Mouse (Mus musculus) midbrain, embryonic 13.5 days (tissue): ENCODE results near the gene Kctd14. TPM values are rescaled to one million over a fixed set of nuclear protein-coding genes. Genes with fewer than 3 reads are reported as not detected.
"Not testable (repeated sequence)": the region's sequence is repeated elsewhere in the genome, so short reads cannot be mapped to it uniquely, and the experiment has no call there.

Source experiments
- ATAC-seq: fragments of 200-750 bp; cut with Nextera tagmentation; 2 replicates; pipeline ENCODE4 v1.8.0; 2017; ENCODE audit warnings: mild to moderate bottlenecking, moderate TSS enrichment, moderate library complexity
- H3K27ac ChIP-seq: fragments of 300-500 bp; sonication (generic); 2 replicates; pipeline ENCODE4 v1.5.1; 2015; ENCODE audit warnings: inconsistent platforms, mild to moderate bottlenecking, moderate library complexity
- H3K27me3 ChIP-seq: fragments of 300-500 bp; sonication (generic); 2 replicates; pipeline ENCODE4 v1.6.1; 2015; ENCODE audit warnings: mild to moderate bottlenecking, inconsistent platforms
- H3K36me3 ChIP-seq: fragments of 300-500 bp; sonication (generic); 2 replicates; pipeline ENCODE4 v1.6.1; 2015; ENCODE audit warnings: mild to moderate bottlenecking, inconsistent platforms
- H3K4me1 ChIP-seq: fragments of 300-500 bp; sonication (generic); replicated peaks from 2 replicates; pipeline ENCODE4 v1.6.1; 2015; ENCODE audit warnings: inconsistent platforms
- H3K4me2 ChIP-seq: fragments of 300-500 bp; sonication (generic); replicated peaks from 2 replicates; pipeline ENCODE4 v1.6.1; 2015; ENCODE audit warnings: moderate library complexity, mild to moderate bottlenecking, inconsistent platforms
- H3K4me3 ChIP-seq: fragments of 300-500 bp; sonication (generic); replicated peaks from 2 replicates; pipeline ENCODE4 v1.5.1; 2015; ENCODE audit warnings: mild to moderate bottlenecking, inconsistent platforms
- H3K9ac ChIP-seq: fragments of 300-500 bp; sonication (generic); replicated peaks from 2 replicates; pipeline ENCODE4 v1.6.1; 2015; ENCODE audit warnings: mild to moderate bottlenecking, inconsistent platforms
- H3K9me3 ChIP-seq: fragments of 300-500 bp; sonication (generic); 2 replicates; pipeline ENCODE4 v1.6.1; 2016; ENCODE audit warnings: mild to moderate bottlenecking, inconsistent platforms
- WGBS: fragments of 180-500 bp; shearing (Covaris S2); methylation state at CpG from one replicate; pipeline ENCODE4 v1.1.7; 2015; 5-methylcytosine and 5-hydroxymethylcytosine counted together
- polyA plus RNA-seq: library from polyadenylated mRNA; unstranded; fragments of >200 nt; fragmentation: Nextera tagmentation; extraction: Ambion mirVana; gene quantifications from 2 replicates; pipeline ENCODE4 v1.2.1, GENCODE M21; 2015

Kctd14 gene
- 1.5 and 1.6 TPM in 2 replicates for polyA plus RNA-seq

GRCm38 (mm10) chr7:97451023-97451422, at the start of gene Kctd14:
Gene Kctd14, plus strand, starts transcription at chr7:97451323.
- ATAC-seq, H3K27me3 ChIP-seq, H3K4me2 ChIP-seq, H3K9me3 ChIP-seq, H3K4me3 ChIP-seq, H3K36me3 ChIP-seq, H3K9ac ChIP-seq, H3K27ac ChIP-seq: not testable (repeated sequence)
- peaks cover 10% of the 10 kb centered on the region for H3K4me1 ChIP-seq
- WGBS, result 91% methylated on average over 2 of the region's 2 CpGs

- no peak overlapping the region for H3K27ac ChIP-seq
- H3K36me3 ChIP-seq, result peaks cover 54% of the 10 kb centered on the region
- no peak overlapping the region for H3K9ac ChIP-seq
- H3K4me1 ChIP-seq, result no peaks in the 10 kb centered on the region
- no peaks in the 10 kb centered on the region for H3K9me3 ChIP-seq
- WGBS, result 86% methylated on average over 10 of the region's 10 CpGs
- no peak overlapping the region for H3K4me2 ChIP-seq
- H3K27me3 ChIP-seq, result no peaks in the 10 kb centered on the region
- ATAC-seq, result no peak
- H3K4me3 ChIP-seq, result no peak overlapping the region
Observed at GRCm38 (mm10) chr7:97407145-97407544, 44.0 kb upstream of the Kctd14 start.

DNA sequence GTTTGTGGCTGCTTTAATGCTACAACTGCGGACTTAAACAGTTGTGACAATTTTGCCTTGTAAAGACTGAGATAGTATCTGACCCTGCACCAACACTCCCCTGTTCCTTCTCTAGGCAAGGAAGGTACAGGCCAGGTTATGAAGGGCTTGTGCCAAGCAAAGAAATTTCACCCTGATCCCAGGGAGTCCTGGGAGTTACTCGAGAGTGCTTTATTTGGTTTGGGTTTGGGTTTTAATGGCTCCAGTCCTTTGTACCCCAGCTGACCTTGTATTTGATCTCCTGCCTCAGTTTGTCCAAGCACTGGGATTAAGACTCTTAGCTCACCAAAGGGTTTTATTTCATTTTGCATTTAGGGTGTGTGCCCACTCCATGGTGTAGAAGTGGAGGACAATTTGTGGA, 40.0 kb upstream of the Kctd14 start:
- Histone ChIP-seq H3K4me1 (no peaks in the 10 kb centered on the region), H3K4me2 (no peak overlapping the region), H3K9me3 (no peaks in the 10 kb centered on the region), H3K9ac (no peak overlapping the region), H3K36me3 (peaks cover 54% of the 10 kb centered on the region), H3K27me3 (no peaks in the 10 kb centered on the region), H3K4me3 (no peak overlapping the region), H3K27ac (no peak overlapping the region)
- ATAC-seq, result no peak
- 94% methylated on average over 2 of the region's 2 CpGs for WGBS

DNA sequence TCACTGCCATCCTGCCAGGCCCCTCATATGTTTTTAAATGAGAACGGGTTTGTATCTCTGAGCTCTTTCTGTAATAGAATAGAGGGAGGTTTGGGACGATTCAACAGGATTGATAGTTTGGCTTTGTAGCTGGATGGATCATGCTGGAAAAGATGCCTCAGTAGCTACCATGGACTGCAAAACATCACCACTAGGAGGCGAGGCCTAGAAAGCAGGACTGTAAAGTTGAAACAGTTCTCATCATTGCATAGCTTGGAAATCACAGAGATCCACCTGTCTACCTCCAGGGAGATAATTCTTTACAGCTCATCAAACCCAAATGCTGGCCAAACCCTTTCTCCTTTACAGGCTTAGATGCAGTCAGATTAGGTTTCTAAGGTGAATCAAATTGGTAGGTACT, 39.5 kb upstream of the Kctd14 start:
- no peak for ATAC-seq
- no peak overlapping the region for H3K27ac ChIP-seq
- H3K36me3 ChIP-seq, result peaks cover 54% of the 10 kb centered on the region
- 86% methylated on average over 3 of the region's 3 CpGs for WGBS
- no peaks in the 10 kb centered on the region for H3K27me3 ChIP-seq
- no peaks in the 10 kb centered on the region for H3K9me3 ChIP-seq
- H3K4me1 ChIP-seq, result no peaks in the 10 kb centered on the region
- H3K4me2 ChIP-seq, result no peak overlapping the region
- H3K4me3 ChIP-seq, result no peak overlapping the region
- H3K9ac ChIP-seq, result no peak overlapping the region

GRCm38 (mm10) chr7:97413981-97414380, 37.1 kb upstream of the Kctd14 start:
- Histone ChIP-seq H3K4me1 (no peaks in the 10 kb centered on the region), H3K36me3 (peaks cover 33% of the 10 kb centered on the region), H3K9ac (no peak overlapping the region), H3K4me3 (no peak overlapping the region), H3K27ac (no peak overlapping the region), H3K9me3 (no peaks in the 10 kb centered on the region), H3K27me3 (no peaks in the 10 kb centered on the region), H3K4me2 (no peak overlapping the region)
- WGBS, result 93% methylated on average over 1 of the region's 1 CpGs
- no peak for ATAC-seq

- Histone ChIP-seq H3K4me1 (no peaks in the 10 kb centered on the region), H3K4me3 (no peak overlapping the region), H3K36me3 (peaks cover 29% of the 10 kb centered on the region), H3K27me3 (no peaks in the 10 kb centered on the region), H3K4me2 (no peak overlapping the region), H3K27ac (no peak overlapping the region), H3K9me3 (no peaks in the 10 kb centered on the region), H3K9ac (no peak overlapping the region)
- 84% methylated on average over 1 of the region's 1 CpGs for WGBS
- no peak for ATAC-seq
Observed at GRCm38 (mm10) chr7:97414426-97414825, 36.7 kb upstream of the Kctd14 start.

GRCm38 (mm10) chr7:97414915-97415687, 36.0 kb upstream of the Kctd14 start:
- Histone ChIP-seq H3K4me3 (no peak overlapping the region), H3K27ac (no peak overlapping the region), H3K9ac (no peak overlapping the region), H3K4me2 (no peak overlapping the region), H3K9me3 (no peaks in the 10 kb centered on the region), H3K4me1 (no peaks in the 10 kb centered on the region), H3K27me3 (no peaks in the 10 kb centered on the region), H3K36me3 (peaks cover 22% of the 10 kb centered on the region)
- WGBS, result 68% methylated on average over 9 of the region's 9 CpGs
- ATAC-seq, result no peak

- Histone ChIP-seq H3K9ac (no peak overlapping the region), H3K36me3 (0 out of 2 replicates have a peak, but pooled peaks cover 12% of the 10 kb centered on the region), H3K9me3 (no peaks in the 10 kb centered on the region), H3K27ac (no peak overlapping the region), H3K4me3 (no peak overlapping the region), H3K4me2 (no peak overlapping the region), H3K27me3 (no peaks in the 10 kb centered on the region), H3K4me1 (no peaks in the 10 kb centered on the region)
- no peak for ATAC-seq
- WGBS, result 84% methylated on average over 4 of the region's 4 CpGs
Observed at GRCm38 (mm10) chr7:97416473-97416872, 34.6 kb upstream of the Kctd14 start.

DNA sequence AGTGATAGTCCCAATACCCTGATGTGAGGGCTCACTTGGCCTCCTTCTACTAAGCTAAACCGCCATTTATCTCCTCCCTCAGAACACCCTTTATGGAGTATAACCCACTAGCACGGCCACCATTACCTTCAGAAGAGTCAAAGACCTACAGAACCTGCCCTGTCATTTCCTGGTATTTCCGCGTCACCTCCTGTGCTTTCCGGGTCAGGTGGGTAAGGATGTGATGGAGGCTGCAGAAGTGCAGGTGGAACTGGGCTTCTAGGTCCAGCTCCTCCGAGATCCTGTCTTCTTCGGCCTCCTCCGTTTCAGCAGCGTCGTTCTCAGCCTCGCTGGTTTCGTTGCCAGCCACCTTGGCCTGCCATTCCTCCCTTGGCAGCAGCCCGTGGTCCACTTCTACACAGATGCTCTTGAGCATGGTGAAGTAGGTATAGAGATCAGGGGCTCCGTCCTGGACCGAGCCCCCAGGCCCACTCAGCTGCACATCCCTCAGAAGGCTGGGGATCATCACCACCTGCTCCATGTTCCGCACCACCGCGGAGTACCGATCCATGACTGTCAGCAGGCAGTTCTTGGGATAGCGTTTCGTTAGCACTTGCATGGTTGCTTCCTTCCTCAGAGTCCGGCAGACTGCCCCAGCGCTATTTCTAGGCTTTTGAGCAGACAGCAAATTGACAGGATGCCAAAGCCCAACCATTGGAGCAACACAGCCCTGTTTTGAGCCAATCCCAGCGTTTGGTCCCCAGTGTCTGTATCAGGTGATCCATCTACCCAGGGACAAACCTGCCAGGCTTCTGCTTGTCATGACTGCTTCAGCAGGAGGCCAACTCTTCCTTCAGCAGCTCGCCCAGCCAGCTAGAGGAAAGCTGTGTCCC, 34.0 kb upstream of the Kctd14 start, which contains the start of gene Thrsp:
TSS of gene Thrsp (minus strand) at position 825 of the 872 bp plus-strand sequence.
- H3K36me3 ChIP-seq, result 0 out of 2 replicates have a peak, but pooled peaks cover 11% of the 10 kb centered on the region
- no peaks in the 10 kb centered on the region for H3K4me1 ChIP-seq
- H3K27me3 ChIP-seq, result no peaks in the 10 kb centered on the region
- no peak within 1 kb of the TSS for H3K4me3 ChIP-seq
- no peaks in the 10 kb centered on the region for H3K9me3 ChIP-seq
- no peak for ATAC-seq
- no peak within 1 kb of the TSS for H3K27ac ChIP-seq
- H3K4me2 ChIP-seq, result no peak within 1 kb of the TSS
- 82% methylated on average over 25 of the region's 25 CpGs for whole genome bisulfite sequencing
- no peak within 1 kb of the TSS for H3K9ac ChIP-seq

DNA sequence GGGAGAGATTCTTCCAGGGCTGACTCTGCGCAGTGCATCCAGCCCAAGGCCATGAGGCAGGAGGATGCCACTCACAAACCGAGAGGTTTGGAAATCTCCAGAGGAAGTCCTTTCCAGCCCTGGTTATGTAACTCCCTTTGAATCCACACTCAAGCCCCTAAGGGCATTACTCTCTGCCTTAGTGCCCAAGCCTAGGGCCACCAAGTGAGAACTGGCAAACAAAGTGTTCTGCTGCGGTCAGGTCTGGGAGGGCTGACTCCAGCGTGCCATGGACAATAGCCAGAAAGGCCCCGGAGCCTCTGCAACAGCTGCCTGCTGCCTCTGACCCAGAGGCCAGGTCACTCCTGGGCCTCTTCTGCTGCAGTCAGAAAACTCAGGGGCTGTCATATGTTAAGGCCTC, 32.4 kb upstream of the Kctd14 start:
- no peaks in the 10 kb centered on the region for H3K27me3 ChIP-seq
- no peaks in the 10 kb centered on the region for H3K4me1 ChIP-seq
- H3K27ac ChIP-seq, result no peak overlapping the region
- H3K4me3 ChIP-seq, result no peak overlapping the region
- no peak overlapping the region for H3K4me2 ChIP-seq
- 82% methylated on average over 5 of the region's 5 CpGs for WGBS
- no peaks in the 10 kb centered on the region for H3K36me3 ChIP-seq
- no peak overlapping the region for H3K9ac ChIP-seq
- H3K9me3 ChIP-seq, result no peaks in the 10 kb centered on the region
- ATAC-seq, result no peak

- 86% methylated on average over 5 of the region's 5 CpGs for WGBS
- Histone ChIP-seq H3K4me1 (no peaks in the 10 kb centered on the region), H3K27ac (no peak overlapping the region), H3K9me3 (no peaks in the 10 kb centered on the region), H3K4me2 (no peak overlapping the region), H3K4me3 (no peak overlapping the region), H3K27me3 (no peaks in the 10 kb centered on the region), H3K36me3 (no peaks in the 10 kb centered on the region), H3K9ac (no peak overlapping the region)
- no peak for ATAC-seq
Observed at GRCm38 (mm10) chr7:97419163-97419562, 32.0 kb upstream of the Kctd14 start.

DNA sequence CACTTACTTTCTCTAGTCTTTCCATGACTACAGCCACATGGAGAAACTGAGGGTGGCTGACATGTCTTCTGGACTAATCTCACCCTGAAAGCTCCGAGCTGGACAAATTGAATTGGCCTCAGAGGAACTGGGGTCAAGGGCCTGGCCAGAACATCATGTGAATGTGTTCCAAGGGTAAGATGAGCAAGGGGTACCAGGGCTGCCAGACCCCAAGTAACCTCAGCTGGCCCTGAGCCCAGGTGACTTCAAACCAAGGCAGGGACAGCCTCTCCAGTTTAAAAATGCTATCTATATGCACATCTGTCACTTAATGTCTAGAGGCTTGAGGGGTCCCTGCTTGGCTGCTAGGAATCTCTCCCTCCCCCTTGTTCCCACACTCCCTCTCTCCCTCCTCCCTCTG, 30.7 kb upstream of the Kctd14 start:
- H3K27me3 ChIP-seq, result no peaks in the 10 kb centered on the region
- no peak overlapping the region for H3K4me2 ChIP-seq
- H3K27ac ChIP-seq, result no peak overlapping the region
- no peaks in the 10 kb centered on the region for H3K9me3 ChIP-seq
- H3K9ac ChIP-seq, result no peak overlapping the region
- no peak for ATAC-seq
- no peaks in the 10 kb centered on the region for H3K36me3 ChIP-seq
- no peak overlapping the region for H3K4me3 ChIP-seq
- 62% methylated on average over 1 of the region's 1 CpGs for WGBS
- H3K4me1 ChIP-seq, result peaks cover 4% of the 10 kb centered on the region; the same call in 1 of the 2 replicates
